In the genomic region with DNA sequence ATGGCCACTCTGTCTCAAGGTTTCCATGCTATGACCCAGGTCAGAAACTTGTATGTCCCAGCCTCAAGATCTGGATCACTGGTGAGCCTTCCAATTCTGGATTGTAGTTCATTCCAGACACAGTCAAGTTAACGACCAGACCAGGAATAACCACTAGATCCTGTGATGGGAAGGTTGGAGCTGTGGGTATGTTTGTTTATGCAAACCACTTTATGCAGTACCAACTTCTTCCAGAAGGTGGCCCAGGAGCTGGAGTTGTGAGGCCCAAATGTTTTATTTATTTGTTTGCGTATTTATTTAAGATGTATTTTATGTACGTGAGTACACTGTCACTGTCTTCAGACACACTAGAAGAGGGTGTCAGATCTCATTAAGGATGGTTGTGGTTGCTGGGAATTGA, we compare ENCODE assay signal across 9 mouse cellular contexts. TPM values are rescaled to one million over a fixed set of nuclear protein-coding genes. Genes with fewer than 3 reads are reported as not detected.
DNase-seq lines count a peak whose midpoint lies in the region; ATAC-seq and TF ChIP-seq lines count a peak whose summit lies in the region.
"Had no signal": no experiment of that assay in that cellular context is flagged by ENCODE, and none has a peak within 500 bp of the region (broad histone marks: within the 10 kb centered on the region; RNA-seq: fewer than 3 reads in every experiment).

No protein-coding gene starts in this region.

- DNase-seq in CD4-positive, CD25-positive, alpha-beta regulatory T cell, adult 2 months (ENCODE audit: low read depth, low spot score): peak; percentile 71
- peak in 1 of 2 experiments; percentile 74 for DNase-seq in layer of hippocampus, adult 2 months (ENCODE audit: low spot score in 2 of 2)
- DNase-seq in layer of hippocampus, postnatal 14 days (ENCODE audit: low spot score in 2 of 2): no peak
- DNase-seq in CD4-positive helper T cell, adult 2 months (ENCODE audit: low read depth, low spot score): peak; percentile 48
- DNase-seq in cerebellum, postnatal 10 days: peak; percentile 79 to 90
- no peak for DNase-seq in urinary bladder, postnatal 36 days (ENCODE audit: low spot score in 2 of 2)

- H3K27ac ChIP-seq in layer of hippocampus, adult 2 months: no peak overlapping the region

- peak; percentile 86 for TF ChIP-seq CTCF in layer of hippocampus, adult 2 months (conservative IDR thresholded peaks at IDR 0.05)

- ATAC-seq in CD4-positive, CD25-positive, alpha-beta regulatory T cell, adult 4 months: no peak
- no peak for ATAC-seq in megakaryocyte, adult 5-6 weeks (ENCODE audit: poor library complexity, severe bottlenecking)

- H3K4me3 ChIP-seq in layer of hippocampus, adult 2 months: no peak overlapping the region

RNA-seq across cellular contexts. Expression of a gene that starts 3.0 kb away (rescaled TPM):
- 10 to 100 TPM; 44.1 to 56.6 TPM for polyA plus RNA-seq in CD4-positive, CD25-positive, alpha-beta regulatory T cell, adult 4 months (2017; shearing (Covaris generic))
- total RNA-seq in layer of hippocampus, adult 2 months (2021): 10 to 100 TPM; 25.4 to 29.8 TPM
- 10 to 100 TPM; 24.6 to 27.4 TPM for total RNA-seq in layer of hippocampus, postnatal 14 days (2021)
- 29.3 and 30.8 TPM in 2 replicates for total RNA-seq in megakaryocyte, adult 5-6 weeks (2015)
- total RNA-seq in megakaryocyte, adult 5-6 weeks (2017): 13.5 and 16.8 TPM in 2 replicates

RNA-seq across cellular contexts. Expression of a gene that starts 5.3 kb away (rescaled TPM):
- 1 to 10 TPM; 2.2 to 2.6 TPM for polyA plus RNA-seq in CD4-positive, CD25-positive, alpha-beta regulatory T cell, adult 4 months (2017; shearing (Covaris generic))
- 100 to 1,000 TPM; 136 to 141 TPM for total RNA-seq in layer of hippocampus, adult 2 months (2021)
- 100 to 1,000 TPM in 1 of 2 experiments, 10 to 100 TPM in 1; 98.6 to 111 TPM for total RNA-seq in layer of hippocampus, postnatal 14 days (2021)
- total RNA-seq in megakaryocyte, adult 5-6 weeks (2015): 0.93 TPM in 1 of 2 replicates, not detected in the other
- total RNA-seq in megakaryocyte, adult 5-6 weeks (2017): 0.61 and 0.77 TPM in 2 replicates

RNA-seq across cellular contexts. Expression of a gene that starts 5.4 kb away (rescaled TPM):
- polyA plus RNA-seq in CD4-positive, CD25-positive, alpha-beta regulatory T cell, adult 4 months (2017; shearing (Covaris generic)): not detected
- 100 to 1,000 TPM in 1 of 2 experiments, 10 to 100 TPM in 1; 99.8 to 106 TPM for total RNA-seq in layer of hippocampus, adult 2 months (2021)
- total RNA-seq in layer of hippocampus, postnatal 14 days (2021): 10 to 100 TPM; 65.2 to 72.1 TPM
- total RNA-seq in megakaryocyte, adult 5-6 weeks (2015): not detected in 2 replicates
- total RNA-seq in megakaryocyte, adult 5-6 weeks (2017): not detected in 2 replicates
- polyA plus RNA-seq: heart, embryonic 14.5 days had no signal

RNA-seq across cellular contexts. Expression of a gene that starts 24.5 kb away (rescaled TPM):
- polyA plus RNA-seq in CD4-positive, CD25-positive, alpha-beta regulatory T cell, adult 4 months (2017; shearing (Covaris generic)): not detected
- total RNA-seq in layer of hippocampus, adult 2 months (2021): 1 to 10 TPM in 1 of 2 experiments, under 1 TPM in 1; 0.83 to 1.0 TPM
- 1 to 10 TPM; 4.8 to 5.6 TPM for total RNA-seq in layer of hippocampus, postnatal 14 days (2021)
- total RNA-seq in megakaryocyte, adult 5-6 weeks (2015): not detected in 2 replicates
- total RNA-seq in megakaryocyte, adult 5-6 weeks (2017): 0.04 TPM in 1 of 2 replicates, not detected in the other
- polyA plus RNA-seq: heart, embryonic 14.5 days had no signal

RNA-seq across cellular contexts. Expression of a gene that starts 24.8 kb away (rescaled TPM):
- 10 to 100 TPM; 35.8 to 41.2 TPM for polyA plus RNA-seq in CD4-positive, CD25-positive, alpha-beta regulatory T cell, adult 4 months (2017; shearing (Covaris generic))
- total RNA-seq in layer of hippocampus, adult 2 months (2021): 10 to 100 TPM; 13.8 to 14.5 TPM
- 10 to 100 TPM; 19.8 to 22.1 TPM for total RNA-seq in layer of hippocampus, postnatal 14 days (2021)
- 21.9 and 25.3 TPM in 2 replicates for total RNA-seq in megakaryocyte, adult 5-6 weeks (2015)
- 3.6 and 5.9 TPM in 2 replicates for total RNA-seq in megakaryocyte, adult 5-6 weeks (2017)

Comparison
In these comparisons a context has a peak if more than half of its experiments do, and no peak if none do; other contexts are left out.
1. DNase-seq: peak in CD4-positive, CD25-positive, alpha-beta regulatory T cell, adult 2 months (single experiment), CD4-positive helper T cell, adult 2 months (single experiment) and cerebellum, postnatal 10 days (2 of 2); none in layer of hippocampus, postnatal 14 days (0 of 2) and urinary bladder, postnatal 36 days (0 of 2).
2. RNA of a gene that starts 5.3 kb away (total RNA-seq): 136 to 141 TPM in layer of hippocampus, adult 2 months and 98.6 to 111 TPM in layer of hippocampus, postnatal 14 days; 0.61 to 0.93 TPM in megakaryocyte, adult 5-6 weeks; every median in the first group is over 10 times any median in the second.
3. RNA of a gene that starts 5.4 kb away (total RNA-seq): 99.8 to 106 TPM in layer of hippocampus, adult 2 months and 65.2 to 72.1 TPM in layer of hippocampus, postnatal 14 days; not detected in megakaryocyte, adult 5-6 weeks; every median in the first group is over 10 times any median in the second.